Mouse (Mus musculus) testis, postnatal 14 days (tissue): ENCODE data around the gene Mcm2.

ENCODE experiments used
- DNase-seq: peaks from one replicate; pipeline ENCODE4 v3.0.0; 2021; ENCODE audit warnings: low spot score

The Mcm2 gene

GRCm38 (mm10) chr6:88926870-88927269 lies 28.3 kb upstream of the Mcm2 start:
- DNase-seq, result no peak

- DNase-seq, result no peak
Measured at GRCm38 (mm10) chr6:88925640-88926205, 27.1 kb upstream of the Mcm2 start.

GRCm38 (mm10) chr6:88924502-88925275 lies 26.1 kb upstream of the Mcm2 start:
- peak; percentile 73 for DNase-seq

GRCm38 (mm10) chr6:88918802-88919201 lies 20.2 kb upstream of the Mcm2 start:
- DNase-seq, result no peak

GRCm38 (mm10) chr6:88916153-88916552 lies 17.6 kb upstream of the Mcm2 start:
- DNase-seq, result no peak

GRCm38 (mm10) chr6:88915510-88915909 lies 16.9 kb upstream of the Mcm2 start:
- no peak for DNase-seq

- DNase-seq, result no peak
Measured at GRCm38 (mm10) chr6:88914799-88915198, 16.2 kb upstream of the Mcm2 start.

GRCm38 (mm10) chr6:88913440-88913839 lies 14.9 kb upstream of the Mcm2 start:
- no peak for DNase-seq

GRCm38 (mm10) chr6:88913022-88913421 lies 14.4 kb upstream of the Mcm2 start:
- no peak for DNase-seq

GRCm38 (mm10) chr6:88909151-88909550 lies 10.6 kb upstream of the Mcm2 start:
- DNase-seq, result no peak

GRCm38 (mm10) chr6:88906369-88907108 lies 8.0 kb upstream of the Mcm2 start:
- no peak for DNase-seq

- no peak for DNase-seq
Measured at GRCm38 (mm10) chr6:88905042-88905441, 6.5 kb upstream of the Mcm2 start.

- no peak for DNase-seq
Measured at GRCm38 (mm10) chr6:88904456-88904974, 5.9 kb upstream of the Mcm2 start.

GRCm38 (mm10) chr6:88903708-88904107 lies 5.1 kb upstream of the Mcm2 start:
- no peak for DNase-seq

- DNase-seq, result peak; percentile 97
Measured at GRCm38 (mm10) chr6:88901947-88902820, 3.6 kb upstream of the Mcm2 start, which contains the start of gene Tpra1. Gene Tpra1, plus strand, starts transcription at chr6:88902251.

- DNase-seq, result no peak
Measured at GRCm38 (mm10) chr6:88901471-88901870, 2.9 kb upstream of the Mcm2 start.

GRCm38 (mm10) chr6:88899628-88900027 lies 1.0 kb upstream of the Mcm2 start:
- no peak for DNase-seq

GRCm38 (mm10) chr6:88899086-88899485 lies 506 bp upstream of the Mcm2 start:
- no peak for DNase-seq

- DNase-seq, result no peak
Measured at GRCm38 (mm10) chr6:88897246-88897645, 1.3 kb downstream of the Mcm2 start.

- no peak for DNase-seq
Measured at GRCm38 (mm10) chr6:88895943-88896342, 2.6 kb downstream of the Mcm2 start.

- DNase-seq, result no peak
Measured at GRCm38 (mm10) chr6:88893559-88893958, 5.0 kb downstream of the Mcm2 start.

- no peak for DNase-seq
Measured at GRCm38 (mm10) chr6:88890832-88891231, 7.7 kb downstream of the Mcm2 start.
